Mouse (Mus musculus) CD4-positive, CD25-positive, alpha-beta regulatory T cell, adult 2 months (primary cell): ENCODE results near the gene Tnfrsf25.

Source experiments
- DNase-seq: peaks from one replicate; pipeline ENCODE4 v3.0.0-alpha.2; 2012; ENCODE audit warnings: low read depth, low spot score

Tnfrsf25 gene

GRCm38 (mm10) chr4:152120311-152121182 is 4.8 kb downstream of the Tnfrsf25 start:
- peak; percentile 88 for DNase-seq

GRCm38 (mm10) chr4:152121183-152121505 is 5.4 kb downstream of the Tnfrsf25 start:
- no peak for DNase-seq

- DNase-seq = peak; percentile 66
These were observed 8.7 kb downstream of the Tnfrsf25 start for GRCm38 (mm10) chr4:152124361-152124961.

GRCm38 (mm10) chr4:152125161-152126025 is 9.7 kb downstream of the Tnfrsf25 start:
- peak; percentile 74 for DNase-seq

- DNase-seq = peak; percentile 47
These were observed 10.5 kb downstream of the Tnfrsf25 start for GRCm38 (mm10) chr4:152126026-152126920.

GRCm38 (mm10) chr4:152127884-152128283 is 12.2 kb downstream of the Tnfrsf25 start:
- DNase-seq = peak; percentile 11

GRCm38 (mm10) chr4:152128784-152129183 is 13.1 kb downstream of the Tnfrsf25 start:
- DNase-seq = peak; percentile 10

- DNase-seq = peak; percentile 51
These were observed 13.7 kb downstream of the Tnfrsf25 start for GRCm38 (mm10) chr4:152129395-152129930.

GRCm38 (mm10) chr4:152130771-152131653 is 15.3 kb downstream of the Tnfrsf25 start:
- peak; percentile 83 for DNase-seq

- peak; percentile 64 for DNase-seq
These were observed 16.4 kb downstream of the Tnfrsf25 start for GRCm38 (mm10) chr4:152131809-152132771.

- peak; percentile 41 for DNase-seq
These were observed 17.0 kb downstream of the Tnfrsf25 start for GRCm38 (mm10) chr4:152132772-152133169.

- DNase-seq = peak; percentile 24
These were observed 17.5 kb downstream of the Tnfrsf25 start for GRCm38 (mm10) chr4:152133213-152133612.

- peak; percentile 81 for DNase-seq
These were observed 18.8 kb downstream of the Tnfrsf25 start for GRCm38 (mm10) chr4:152134507-152134906.

- no peak for DNase-seq
These were observed 19.6 kb downstream of the Tnfrsf25 start for GRCm38 (mm10) chr4:152135363-152135762.

- DNase-seq = peak; percentile 83
These were observed 20.6 kb downstream of the Tnfrsf25 start for GRCm38 (mm10) chr4:152136112-152136875.

GRCm38 (mm10) chr4:152136876-152137250 is 21.1 kb downstream of the Tnfrsf25 start:
- DNase-seq = no peak

- DNase-seq = peak; percentile 92
These were observed 22.9 kb downstream of the Tnfrsf25 start for GRCm38 (mm10) chr4:152138497-152139260.
